Mouse (Mus musculus): Measurements from ENCODE around the gene Masp2. TPM values are rescaled to one million over a fixed set of nuclear protein-coding genes. Genes with fewer than 3 reads are reported as not detected.

The Masp2 gene
- total RNA-seq, 4 experiments from 2014 or later: 0.29 to 1.2 (median 0.33) TPM

DNA sequence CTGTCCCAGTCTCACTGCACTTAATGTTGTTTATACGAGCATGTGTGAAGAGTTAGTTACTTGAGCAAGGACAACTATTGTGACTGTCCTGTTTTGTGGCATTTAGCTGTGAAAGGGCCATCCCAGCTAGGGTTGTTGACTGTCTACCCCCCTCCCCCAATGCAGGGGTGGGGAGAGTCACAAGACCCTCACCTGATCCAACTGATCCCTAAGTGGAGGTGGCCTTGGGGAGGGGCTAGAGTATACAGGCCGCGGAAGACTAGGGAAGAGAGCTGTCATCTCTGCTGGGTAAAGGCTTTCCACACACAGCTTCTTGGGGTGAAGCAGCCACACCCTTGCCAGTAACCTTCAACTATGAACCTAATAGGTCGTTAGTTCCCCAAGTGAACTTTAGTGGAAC lies 2.0 kb upstream of the Masp2 start:
- DNase-seq (ENCODE audit: low spot score): no peak

DNA sequence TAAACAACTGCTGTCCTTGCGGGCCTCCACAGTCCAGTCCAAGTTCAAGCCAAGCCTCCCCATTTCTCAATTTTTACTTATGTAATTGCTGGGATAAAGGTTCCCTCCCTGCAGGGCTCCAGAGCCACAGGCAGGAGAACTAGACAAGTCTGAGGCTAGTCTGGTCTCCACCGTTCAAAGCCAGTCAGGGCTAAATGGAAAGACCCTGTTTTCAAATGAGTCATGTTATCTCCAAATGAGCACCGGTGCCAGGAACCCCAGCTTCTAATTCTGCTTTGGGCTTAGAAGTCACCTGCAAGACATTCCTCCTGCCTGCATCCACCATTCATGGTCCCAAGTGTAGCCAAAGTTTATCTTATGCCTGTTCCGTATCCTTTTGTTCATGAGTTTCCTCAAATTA lies 483 bp upstream of the Masp2 start:
- DNase-seq (ENCODE audit: low spot score): no peak

DNA sequence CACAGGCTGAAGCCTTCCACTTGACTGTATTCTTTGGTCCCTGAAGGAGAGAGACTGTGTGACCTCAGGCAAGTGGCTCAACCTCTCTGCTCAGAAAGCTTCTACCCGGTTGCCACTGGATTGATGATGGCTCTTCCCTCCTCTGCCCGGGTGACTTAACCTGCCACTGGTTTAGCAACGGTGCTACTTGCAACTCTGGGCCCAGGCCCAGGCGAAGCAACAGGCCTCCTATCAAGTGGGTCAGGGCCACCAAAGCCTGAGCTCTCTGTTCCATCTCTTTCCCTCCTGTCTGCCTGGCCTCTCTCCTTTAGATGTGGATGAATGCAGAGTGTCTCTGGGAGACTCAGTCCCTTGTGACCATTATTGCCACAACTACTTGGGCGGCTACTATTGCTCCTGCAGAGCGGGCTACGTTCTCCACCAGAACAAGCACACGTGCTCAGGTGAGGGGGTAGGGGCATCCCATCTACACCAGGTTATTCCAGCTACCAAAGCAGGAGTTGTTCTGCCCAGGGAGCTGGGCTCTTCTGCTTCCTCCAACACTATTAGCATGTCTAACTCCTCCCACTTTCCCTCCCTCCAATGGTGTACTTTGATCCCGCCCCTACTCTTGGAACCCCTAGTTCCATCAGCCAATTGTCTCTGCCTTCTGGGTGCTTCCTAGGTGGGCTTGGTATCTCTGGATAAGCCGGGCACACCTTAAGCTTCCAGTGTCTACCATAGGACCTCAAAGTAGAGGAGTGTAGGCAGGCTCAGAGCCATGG lies 1.2 kb downstream of the Masp2 start:
- DNase-seq (ENCODE audit: low spot score): no peak

DNA sequence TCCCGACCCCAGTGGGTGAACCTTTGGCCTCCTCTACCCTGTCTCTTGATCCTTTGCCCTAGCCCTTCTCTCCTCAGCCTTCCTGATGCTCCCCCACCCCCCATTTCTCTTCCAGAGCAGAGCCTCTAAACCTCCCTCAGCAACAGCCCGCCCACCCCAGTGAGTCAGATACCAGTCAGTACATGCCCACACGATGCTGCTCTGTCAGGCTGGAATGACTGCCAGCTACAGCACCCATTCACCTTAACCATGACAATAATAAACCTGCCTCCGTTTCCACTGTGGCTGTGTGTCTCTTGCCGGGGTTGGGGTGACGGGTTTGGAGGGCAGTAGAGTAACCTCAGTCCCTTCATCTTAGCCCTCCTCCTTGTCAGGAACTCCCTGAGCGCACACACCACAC lies 1.8 kb downstream of the Masp2 start:
- no peak for DNase-seq (ENCODE audit: low spot score)

DNA sequence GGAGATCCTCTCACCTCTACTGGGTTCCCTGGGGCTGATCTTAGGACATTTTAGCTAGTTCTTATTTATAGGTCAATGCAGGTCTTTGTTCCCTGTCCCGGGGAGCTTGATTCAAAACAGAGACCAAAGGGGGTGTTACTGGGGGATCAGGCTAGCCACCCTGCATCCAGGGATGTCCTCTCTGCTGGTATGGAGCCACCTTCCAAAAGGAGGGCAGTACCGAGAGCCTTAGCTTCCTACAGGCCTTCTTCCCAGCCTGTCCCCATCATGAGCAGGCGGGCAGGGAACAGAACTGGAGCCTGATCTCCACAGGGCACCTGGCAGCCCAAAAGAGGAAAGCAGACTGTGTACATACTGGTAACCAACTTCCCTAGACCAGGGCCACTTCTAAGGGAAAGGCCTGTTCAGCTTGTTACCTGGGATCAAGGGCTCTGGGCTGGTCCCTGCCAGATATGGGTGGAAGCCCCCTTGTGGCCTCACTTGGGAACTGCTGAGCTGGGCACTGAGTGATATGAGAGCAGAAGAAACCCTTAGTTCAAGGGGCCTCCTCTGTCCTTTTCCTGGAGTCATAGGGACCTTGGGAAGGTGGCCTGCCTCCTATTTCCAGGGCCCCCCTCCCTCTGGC lies 2.3 kb downstream of the Masp2 start:
- no peak for DNase-seq (ENCODE audit: low spot score)

DNA sequence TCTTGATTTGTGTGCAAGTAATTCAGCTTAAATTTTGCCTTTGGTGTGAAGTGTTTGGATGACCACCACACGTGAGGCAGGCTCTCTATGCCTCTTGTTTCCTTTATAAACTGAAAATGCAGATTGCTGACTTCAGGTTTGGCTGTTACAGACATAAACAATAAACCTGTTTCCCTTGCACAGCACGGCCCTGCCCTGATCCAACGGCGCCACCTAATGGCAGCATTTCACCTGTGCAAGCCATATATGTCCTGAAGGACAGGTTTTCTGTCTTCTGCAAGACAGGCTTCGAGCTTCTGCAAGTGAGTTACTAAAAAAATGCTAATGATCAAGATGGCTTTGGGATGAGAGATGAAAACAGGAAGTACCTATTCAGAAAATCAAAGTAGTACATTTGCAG lies 5.4 kb downstream of the Masp2 start:
- peak; percentile 65 for DNase-seq (ENCODE audit: low spot score)

DNA sequence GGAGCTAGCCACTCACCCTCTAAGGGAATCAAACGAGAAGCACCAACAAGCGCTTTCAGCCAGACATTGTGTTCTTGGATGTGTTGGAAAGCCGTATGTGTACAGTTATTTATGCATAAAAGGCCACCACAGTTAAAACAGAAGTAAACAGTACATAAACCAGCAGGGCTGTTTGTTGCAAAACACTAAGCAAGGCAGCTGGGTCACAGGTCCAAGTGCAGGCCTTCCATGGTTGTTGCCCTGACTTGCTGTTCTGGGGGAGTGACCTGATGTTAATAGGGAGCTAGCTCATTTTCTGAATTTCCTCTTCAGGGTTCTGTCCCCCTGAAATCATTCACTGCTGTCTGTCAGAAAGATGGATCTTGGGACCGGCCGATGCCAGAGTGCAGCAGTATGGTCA lies 7.5 kb downstream of the Masp2 start:
- no peak for DNase-seq (ENCODE audit: low spot score)

DNA sequence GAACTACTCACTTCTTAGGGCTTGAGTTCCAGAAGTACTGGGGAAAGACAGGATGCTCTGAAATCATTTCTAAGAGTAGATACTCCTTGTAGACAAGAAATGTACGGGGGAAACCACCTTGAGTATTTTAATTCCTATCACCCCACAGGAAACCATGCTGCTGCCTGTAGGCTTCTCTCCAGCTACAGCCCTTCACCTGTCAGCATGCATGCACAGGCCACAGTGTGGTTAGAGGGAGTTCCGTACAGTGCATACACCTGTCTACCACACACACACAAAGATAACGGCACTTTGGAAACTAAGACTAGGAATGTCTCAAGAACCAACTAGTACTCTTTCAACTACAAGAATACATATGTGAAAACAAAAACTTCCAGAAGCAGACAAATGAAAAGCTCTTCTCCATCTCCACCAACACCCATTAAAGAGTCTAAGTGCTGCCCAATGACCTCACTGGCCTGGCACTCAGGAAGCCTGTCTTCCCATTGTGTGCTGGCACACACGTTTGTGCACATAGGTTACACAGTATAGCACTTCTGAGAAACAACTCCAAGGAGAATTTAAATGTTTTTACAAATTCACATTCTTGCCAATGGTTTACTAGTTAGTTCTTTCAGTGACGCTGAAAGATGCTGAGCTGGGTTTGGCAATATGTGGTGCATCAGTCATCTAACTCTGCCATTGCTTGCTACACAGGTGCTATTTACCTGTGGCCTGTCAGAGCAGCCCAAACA lies 8.4 kb downstream of the Masp2 start:
- no peak for DNase-seq (ENCODE audit: low spot score)

DNA sequence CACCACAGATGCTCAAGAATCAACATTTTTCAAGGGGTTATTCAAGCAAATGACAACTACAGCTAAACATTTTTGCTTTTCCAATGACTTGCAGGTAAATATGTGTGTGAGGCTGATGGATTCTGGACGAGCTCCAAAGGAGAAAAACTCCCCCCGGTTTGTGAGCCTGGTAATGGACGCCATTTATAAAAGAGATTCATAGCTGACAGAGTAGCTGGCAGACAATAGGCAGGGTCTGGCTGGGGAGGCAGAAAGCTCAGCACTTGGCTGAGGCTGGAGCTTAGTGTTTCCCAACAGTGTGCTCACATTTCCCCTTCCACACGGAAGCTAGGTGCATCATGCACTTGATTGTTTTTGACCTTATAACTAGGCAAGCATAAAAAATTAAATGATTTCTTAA lies 10.2 kb downstream of the Masp2 start:
- DNase-seq (ENCODE audit: low spot score): no peak

DNA sequence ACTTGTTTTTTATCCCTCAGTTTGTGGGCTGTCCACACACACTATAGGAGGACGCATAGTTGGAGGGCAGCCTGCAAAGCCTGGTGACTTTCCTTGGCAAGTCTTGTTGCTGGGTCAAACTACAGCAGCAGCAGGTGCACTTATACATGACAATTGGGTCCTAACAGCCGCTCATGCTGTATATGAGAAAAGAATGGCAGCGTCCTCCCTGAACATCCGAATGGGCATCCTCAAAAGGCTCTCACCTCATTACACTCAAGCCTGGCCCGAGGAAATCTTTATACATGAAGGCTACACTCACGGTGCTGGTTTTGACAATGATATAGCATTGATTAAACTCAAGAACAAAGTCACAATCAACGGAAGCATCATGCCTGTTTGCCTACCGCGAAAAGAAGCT lies 11.4 kb downstream of the Masp2 start:
- DNase-seq (ENCODE audit: low spot score): no peak

DNA sequence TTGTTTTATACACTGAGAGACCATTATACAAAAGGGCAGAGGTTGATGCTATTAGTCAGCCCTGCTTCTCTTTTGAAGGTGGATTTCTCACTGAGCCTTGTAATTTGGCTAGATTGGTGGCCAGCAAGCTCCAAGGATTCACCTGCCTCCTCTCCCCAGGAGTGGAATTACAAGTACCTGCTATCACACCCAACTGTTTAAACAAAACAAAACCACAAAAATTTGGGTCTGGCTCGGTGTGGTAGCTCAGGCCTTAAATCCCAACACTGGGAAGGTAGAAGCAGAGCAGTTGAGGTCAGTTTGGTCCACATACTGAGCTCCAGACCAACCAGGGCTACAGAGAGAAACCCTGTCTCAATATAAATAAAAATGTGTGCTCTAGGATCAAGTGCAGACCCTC lies 17.5 kb downstream of the Masp2 start:
- DNase-seq (ENCODE audit: low spot score): no peak

DNA sequence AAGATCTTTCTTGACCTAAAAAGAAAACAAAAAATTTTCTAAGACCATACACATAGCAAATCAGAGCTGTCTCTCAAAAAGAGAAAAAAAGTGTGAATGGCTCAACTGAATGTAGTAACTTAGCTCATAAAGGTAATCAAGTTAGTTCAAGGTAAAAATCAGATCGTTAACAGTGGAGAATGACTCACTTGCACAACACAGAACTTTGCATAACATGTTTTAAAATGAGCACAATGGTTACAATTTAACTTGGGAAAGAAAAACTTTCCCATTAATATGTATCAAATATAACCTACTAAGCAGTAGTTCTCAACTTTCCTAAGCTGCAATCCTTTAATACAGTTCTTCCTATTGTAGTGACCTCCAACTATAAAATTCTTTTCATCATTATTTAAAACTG lies 18.4 kb downstream of the Masp2 start:
- no peak for DNase-seq (ENCODE audit: low spot score)

DNA sequence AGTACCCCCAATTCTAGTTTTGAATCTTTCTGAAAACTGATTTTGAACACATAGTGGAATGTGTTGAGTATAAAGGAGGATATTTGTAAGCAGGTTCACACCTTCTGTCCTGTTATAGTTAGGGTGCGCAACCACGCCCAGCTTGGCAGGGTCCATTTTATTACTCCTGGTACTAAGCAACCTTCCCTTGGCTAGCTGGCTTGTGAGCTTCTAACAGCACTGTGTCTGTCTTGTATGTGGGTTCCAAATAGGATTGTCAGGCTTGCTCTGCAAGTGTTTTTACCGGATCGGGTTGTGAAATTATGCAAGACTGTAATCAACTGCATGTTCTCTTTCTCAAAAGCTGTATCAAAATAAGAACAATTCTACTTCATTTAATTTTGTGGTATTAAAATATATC lies 20.1 kb downstream of the Masp2 start:
- no peak for DNase-seq (ENCODE audit: low spot score)

DNA sequence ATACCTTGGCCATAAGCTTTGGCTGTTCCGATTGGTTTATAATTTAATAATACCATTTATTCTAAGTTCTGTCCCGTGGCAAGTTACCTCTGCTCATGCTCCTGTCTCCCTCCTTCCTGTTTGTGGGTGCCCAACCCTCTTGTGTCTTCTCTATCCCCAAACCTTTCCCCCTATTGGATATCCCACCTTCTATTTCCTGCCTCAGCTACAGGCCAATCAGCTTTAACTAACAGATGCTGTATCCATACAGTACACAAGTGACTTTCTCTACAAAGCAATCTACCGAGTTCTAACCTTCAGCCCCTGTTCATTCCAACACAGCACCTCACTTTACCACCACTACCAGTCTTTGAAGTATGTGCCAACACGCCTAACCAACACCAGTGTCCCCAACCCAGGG lies 21.3 kb downstream of the Masp2 start:
- DNase-seq (ENCODE audit: low spot score): no peak

DNA sequence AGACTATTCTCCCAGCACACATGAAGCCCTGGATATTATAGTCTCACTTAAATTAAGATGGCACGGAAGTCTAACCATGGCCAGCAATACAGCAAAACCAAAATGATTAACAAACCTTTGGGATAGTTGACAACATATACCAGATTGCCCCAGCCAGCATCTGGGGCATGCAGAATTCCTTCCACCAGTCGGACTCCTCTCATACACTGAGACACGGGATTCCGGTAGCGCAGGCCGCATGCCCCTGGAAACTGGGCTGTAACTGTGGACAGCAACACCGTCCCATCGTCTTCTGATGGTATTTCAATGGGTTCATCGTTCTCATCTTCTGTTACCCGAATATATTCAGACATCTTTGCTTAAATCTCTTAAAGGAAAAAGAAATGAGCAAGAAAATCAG lies 22.7 kb downstream of the Masp2 start:
- no peak for DNase-seq (ENCODE audit: low spot score)

DNA sequence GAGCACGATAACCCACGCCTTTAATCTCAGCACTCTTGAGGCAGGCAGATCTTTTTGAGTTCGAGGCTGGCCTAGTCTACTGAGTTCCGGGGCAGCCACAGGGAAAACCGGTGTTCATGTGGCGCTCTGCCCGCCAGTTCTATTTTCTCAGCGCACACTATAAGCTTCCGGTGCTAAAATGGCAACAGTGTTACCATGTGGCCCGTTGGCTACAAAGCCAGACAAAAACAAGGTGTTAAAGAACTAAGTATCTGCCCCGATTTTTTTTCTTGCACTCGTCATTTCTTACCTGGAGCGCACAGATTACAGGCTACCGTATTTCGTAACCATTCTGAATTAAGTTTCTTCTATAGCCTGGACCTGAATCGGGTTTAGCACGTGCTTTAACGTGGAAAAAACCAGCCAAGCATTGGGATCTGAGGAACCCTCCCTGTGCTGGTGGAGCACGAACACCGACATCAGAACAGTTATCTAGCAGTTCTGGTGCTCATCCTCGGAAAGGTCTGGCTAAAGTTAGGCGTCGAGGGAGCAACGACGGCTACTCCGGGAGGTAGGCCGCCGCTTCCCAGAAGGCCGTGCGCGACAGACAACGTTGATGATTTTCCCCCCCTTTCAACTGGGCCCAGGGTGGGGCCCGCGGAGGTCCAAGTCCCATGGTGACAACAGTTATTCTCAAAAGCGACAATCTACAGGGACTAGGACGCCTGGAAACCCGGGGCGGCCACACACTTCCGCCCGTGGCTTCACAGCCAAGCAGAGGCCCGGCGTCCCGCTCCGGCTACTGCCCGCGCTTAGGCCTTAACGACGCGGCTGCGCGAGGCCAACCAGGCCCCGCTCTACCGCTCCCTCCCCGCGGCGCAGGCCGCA lies 23.6 kb downstream of the Masp2 start:
- DNase-seq (ENCODE audit: low spot score): no peak

DNA sequence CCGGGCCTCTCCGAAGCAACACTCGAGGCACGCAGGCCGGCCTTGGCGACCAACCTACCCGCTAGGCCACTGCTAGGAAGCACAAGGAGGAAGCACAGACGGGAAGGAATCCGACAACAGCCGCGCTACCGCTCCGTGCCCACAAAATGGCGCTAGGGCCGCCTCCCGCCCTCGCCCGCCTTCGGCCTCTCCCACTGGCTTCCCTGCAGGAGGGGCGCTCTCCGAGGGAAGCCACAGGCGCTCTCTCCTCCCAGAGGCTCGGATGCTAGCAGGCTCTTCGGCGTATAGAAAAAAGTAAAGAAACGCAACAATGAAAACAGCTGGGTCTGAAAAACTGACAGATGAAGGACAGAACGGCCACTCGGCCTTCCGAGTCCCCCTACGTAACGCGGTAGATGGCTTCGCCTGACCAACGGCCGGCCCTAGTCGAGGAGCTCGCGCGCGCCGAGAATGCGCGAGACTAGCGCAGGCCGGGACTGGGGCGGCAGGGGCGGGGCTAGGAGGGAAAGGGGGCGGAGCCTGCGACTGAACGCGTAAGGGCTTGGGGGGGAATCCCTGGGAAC lies 24.4 kb downstream of the Masp2 start, which contains the start of gene Tardbp:
Tardbp (minus strand) TSS at position 397 of the 563 bp plus-strand sequence.
- peak; percentile 94 for DNase-seq (ENCODE audit: low spot score)

DNA sequence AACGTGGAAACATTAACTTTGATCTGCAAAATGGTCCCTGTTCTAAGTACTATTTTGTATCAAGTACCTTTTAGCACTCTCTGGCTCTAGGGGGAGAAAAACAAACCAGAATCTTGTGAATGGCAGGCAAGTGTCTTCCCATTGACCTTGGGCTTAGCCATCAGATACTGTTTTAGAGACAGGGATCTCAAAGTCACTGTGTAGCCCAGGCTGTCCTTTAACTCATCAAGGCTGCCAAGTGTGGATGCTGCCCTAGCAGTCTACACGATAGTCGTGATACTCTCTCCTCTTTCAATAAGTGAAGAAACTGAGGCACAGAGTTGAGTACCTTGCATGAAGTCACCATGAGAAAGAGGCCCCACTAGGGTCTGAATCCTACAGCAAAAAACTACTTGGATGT lies 24.9 kb downstream of the Masp2 start:
- no peak for DNase-seq (ENCODE audit: low spot score)

DNA sequence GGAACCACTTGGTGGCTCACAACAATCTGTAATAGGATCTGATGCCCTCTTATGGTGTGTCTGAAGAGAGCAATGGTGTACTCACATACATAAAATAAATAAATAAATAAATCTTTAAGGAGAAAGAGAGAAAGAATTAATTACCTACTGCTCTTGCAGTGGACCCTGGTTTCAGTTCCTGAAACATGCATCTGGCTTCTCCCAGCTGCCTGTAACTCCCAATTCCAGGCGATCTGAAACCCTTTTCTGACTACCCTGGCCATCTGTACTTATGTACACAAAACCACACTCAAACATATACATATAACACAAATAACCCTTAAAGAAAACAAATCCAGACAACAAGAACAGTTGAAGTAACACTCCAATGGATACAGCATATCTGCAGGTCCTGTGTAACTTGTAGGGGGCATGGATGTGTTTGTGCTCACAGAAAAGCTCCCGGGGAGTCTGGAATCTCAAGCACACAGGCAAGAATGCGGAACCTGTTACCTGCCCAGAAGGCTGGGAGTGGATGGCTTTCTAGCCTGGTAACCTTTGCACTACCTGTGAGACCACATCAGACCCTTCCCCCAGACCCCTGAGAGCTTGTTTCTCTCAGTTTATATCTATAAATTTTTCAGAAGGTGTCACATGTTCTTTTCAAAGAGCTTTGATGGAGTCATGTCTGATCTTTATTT lies 29.8 kb downstream of the Masp2 start:
- DNase-seq (ENCODE audit: low spot score): no peak

DNA sequence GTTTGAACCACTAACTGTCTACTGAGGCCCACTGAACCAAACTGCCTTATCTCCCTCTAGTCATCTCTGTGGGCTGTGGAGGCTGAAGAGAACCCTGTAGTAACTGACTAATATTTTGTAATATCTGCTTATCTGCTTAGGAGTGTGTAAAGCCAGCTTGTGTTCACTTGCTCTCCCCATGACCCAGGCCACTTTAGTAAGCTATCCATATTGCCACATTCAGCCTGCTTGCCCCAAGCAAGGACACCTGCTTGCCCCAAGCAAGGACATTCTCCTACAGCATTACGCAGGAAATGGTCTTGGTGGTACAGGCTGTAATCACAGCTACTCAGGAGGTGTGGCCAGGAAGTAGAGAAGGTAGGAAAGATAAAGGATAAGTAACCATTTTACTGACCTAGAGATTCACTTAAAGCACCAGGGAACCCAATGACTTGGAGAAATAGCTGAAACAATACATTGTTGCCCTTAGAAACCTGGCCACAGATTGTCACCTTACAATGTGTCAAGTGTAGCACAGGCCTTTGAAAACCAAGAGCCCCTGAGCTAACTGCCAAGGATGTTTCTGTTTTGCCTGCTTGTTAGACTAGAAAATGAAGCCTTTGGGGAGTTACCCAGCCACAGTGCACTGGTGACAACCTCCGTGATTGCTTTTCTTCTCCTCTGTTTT lies 31.2 kb downstream of the Masp2 start:
- DNase-seq (ENCODE audit: low spot score): no peak

All from heart, adult 8-10 months (tissue).